Mouse (Mus musculus): Measurements from ENCODE around the gene Tex44. TPM values are rescaled to one million over a fixed set of nuclear protein-coding genes. Genes with fewer than 3 reads are reported as not detected.
A peak's percentile ranks its signal among the peaks of the same experiment; 100 is the strongest.
"Not testable (repeated sequence)": the region's sequence is repeated elsewhere in the genome, so short reads cannot be mapped to it uniquely, and the experiment has no call there.

Tex44 gene
- polyA plus RNA-seq, 1 experiment from 2014 or later, result not detected

GRCm38 (mm10) chr1:86464223-86464874, 38.2 kb downstream of the Tex44 start:
- TF ChIP-seq CTCF (IDR thresholded peaks at IDR 0.05) (no peak), EP300 (IDR thresholded peaks at IDR 0.05) (no peak)
- 52% methylated on average over 9 of the region's 9 CpGs for WGBS
- DNase-seq (ENCODE audit: low spot score) (no peak), ATAC-seq (peak; percentile 44)
- no peaks in the 10 kb centered on the region for H3K36me3 ChIP-seq (ENCODE audit: insufficient read depth, low read length)
- no peak overlapping the region for H3K9ac ChIP-seq (replicated peaks; ENCODE audit: low read depth)
- no peak overlapping the region for H3K4me3 ChIP-seq (ENCODE audit: low read depth, low read length)
- H3K4me1 ChIP-seq (ENCODE audit: insufficient read depth, low read depth, low read length), result no peaks in the 10 kb centered on the region
- H3K9me3 ChIP-seq (ENCODE audit: low read length), result no peaks in the 10 kb centered on the region
- H3K4me2 ChIP-seq (replicated peaks; ENCODE audit: low read depth, low read length), result no peak overlapping the region
- H3K27ac ChIP-seq (ENCODE audit: low read length), result peak overlapping the region; percentile 81
- H3K27me3 ChIP-seq (replicated peaks; ENCODE audit: insufficient read depth, low read length), result no peaks in the 10 kb centered on the region

GRCm38 (mm10) chr1:86464875-86465224, 38.7 kb downstream of the Tex44 start:
- Histone ChIP-seq H3K4me2 (replicated peaks; ENCODE audit: low read depth, low read length) (no peak overlapping the region), H3K27ac (ENCODE audit: low read length) (peak overlapping the region; percentile 81), H3K9me3 (ENCODE audit: low read length) (no peaks in the 10 kb centered on the region), H3K27me3 (replicated peaks; ENCODE audit: insufficient read depth, low read length) (no peaks in the 10 kb centered on the region), H3K9ac (replicated peaks; ENCODE audit: low read depth) (no peak overlapping the region), H3K4me3 (ENCODE audit: low read depth, low read length) (no peak overlapping the region), H3K36me3 (ENCODE audit: insufficient read depth, low read length) (no peaks in the 10 kb centered on the region), H3K4me1 (ENCODE audit: insufficient read depth, low read depth, low read length) (peaks cover 4% of the 10 kb centered on the region; the same call in 1 of the 2 replicates)
- 39% methylated on average over 4 of the region's 4 CpGs for WGBS
- TF ChIP-seq CTCF (IDR thresholded peaks at IDR 0.05), result no peak
- no peak for TF ChIP-seq EP300 (IDR thresholded peaks at IDR 0.05)
- ATAC-seq (peak; percentile 57), DNase-seq (ENCODE audit: low spot score) (no peak)

GRCm38 (mm10) chr1:86467416-86467815, 41.3 kb downstream of the Tex44 start:
- Histone ChIP-seq H3K27ac (ENCODE audit: low read length) (no peak overlapping the region), H3K36me3 (ENCODE audit: insufficient read depth, low read length) (no peaks in the 10 kb centered on the region), H3K4me1 (ENCODE audit: insufficient read depth, low read depth, low read length) (peaks cover 16% of the 10 kb centered on the region), H3K9me3 (ENCODE audit: low read length) (no peaks in the 10 kb centered on the region), H3K9ac (replicated peaks; ENCODE audit: low read depth) (no peak overlapping the region), H3K4me3 (ENCODE audit: low read depth, low read length) (no peak overlapping the region), H3K4me2 (replicated peaks; ENCODE audit: low read depth, low read length) (no peak overlapping the region), H3K27me3 (replicated peaks; ENCODE audit: insufficient read depth, low read length) (no peaks in the 10 kb centered on the region)
- TF ChIP-seq CTCF (IDR thresholded peaks at IDR 0.05) (no peak), EP300 (IDR thresholded peaks at IDR 0.05) (no peak)
- DNase-seq (ENCODE audit: low spot score) (no peak), ATAC-seq (no peak)
- 88% methylated on average over 8 of the region's 8 CpGs for WGBS

GRCm38 (mm10) chr1:86469876-86470275, 43.7 kb downstream of the Tex44 start:
- 91% methylated on average over 4 of the region's 4 CpGs for WGBS
- Histone ChIP-seq H3K9me3 (ENCODE audit: low read length) (no peaks in the 10 kb centered on the region), H3K9ac (replicated peaks; ENCODE audit: low read depth) (no peak overlapping the region), H3K4me2 (replicated peaks; ENCODE audit: low read depth, low read length) (no peak overlapping the region), H3K27ac (ENCODE audit: low read length) (peak overlapping the region; percentile 85), H3K4me3 (ENCODE audit: low read depth, low read length) (no peak overlapping the region), H3K36me3 (ENCODE audit: insufficient read depth, low read length) (no peaks in the 10 kb centered on the region), H3K4me1 (ENCODE audit: insufficient read depth, low read depth, low read length) (peaks cover 20% of the 10 kb centered on the region), H3K27me3 (replicated peaks; ENCODE audit: insufficient read depth, low read length) (no peaks in the 10 kb centered on the region)
- ATAC-seq (no peak), DNase-seq (ENCODE audit: low spot score) (no peak)
- TF ChIP-seq EP300 (IDR thresholded peaks at IDR 0.05), result no peak
- TF ChIP-seq CTCF (IDR thresholded peaks at IDR 0.05), result no peak

- H3K4me3 ChIP-seq (ENCODE audit: low read depth, low read length), result no peak overlapping the region
- H3K36me3 ChIP-seq (ENCODE audit: insufficient read depth, low read length), result no peaks in the 10 kb centered on the region
- TF ChIP-seq CTCF (IDR thresholded peaks at IDR 0.05) (no peak), EP300 (IDR thresholded peaks at IDR 0.05) (peak; percentile 93)
- peak overlapping the region; percentile 36 for H3K4me2 ChIP-seq (replicated peaks; ENCODE audit: low read depth, low read length)
- peak; percentile 89 for ATAC-seq
- peak; percentile 98 for DNase-seq (ENCODE audit: low spot score)
- H3K27ac ChIP-seq (ENCODE audit: low read length), result peak overlapping the region; percentile 93
- peaks cover 20% of the 10 kb centered on the region for H3K4me1 ChIP-seq (ENCODE audit: insufficient read depth, low read depth, low read length)
- no peaks in the 10 kb centered on the region for H3K9me3 ChIP-seq (ENCODE audit: low read length)
- no peaks in the 10 kb centered on the region for H3K27me3 ChIP-seq (replicated peaks; ENCODE audit: insufficient read depth, low read length)
- 11% methylated on average over 12 of the region's 12 CpGs for WGBS
- H3K9ac ChIP-seq (replicated peaks; ENCODE audit: low read depth), result no peak overlapping the region
These were observed 44.5 kb downstream of the Tex44 start for GRCm38 (mm10) chr1:86470519-86471181.

- not testable (repeated sequence) for H3K4me3 ChIP-seq (ENCODE audit: low read depth, low read length); H3K36me3 ChIP-seq (ENCODE audit: insufficient read depth, low read length); H3K9me3 ChIP-seq (ENCODE audit: low read length); H3K4me2 ChIP-seq (replicated peaks; ENCODE audit: low read depth, low read length); H3K9ac ChIP-seq (replicated peaks; ENCODE audit: low read depth); H3K27me3 ChIP-seq (replicated peaks; ENCODE audit: insufficient read depth, low read length); ATAC-seq
- peaks cover 20% of the 10 kb centered on the region for H3K4me1 ChIP-seq (ENCODE audit: insufficient read depth, low read depth, low read length)
- peak overlapping the region; percentile 93 for H3K27ac ChIP-seq (ENCODE audit: low read length)
- peak; percentile 69 for DNase-seq (ENCODE audit: low spot score)
- peak; percentile 74 for TF ChIP-seq CTCF (IDR thresholded peaks at IDR 0.05)
- 62% methylated on average over 11 of the region's 11 CpGs for WGBS
These were observed 45.4 kb downstream of the Tex44 start for GRCm38 (mm10) chr1:86471504-86471961.

All from lung, postnatal 0 days (tissue).